Mouse (Mus musculus): ENCODE results near the gene Gm5580.
"Not testable (repeated sequence)": the region's sequence is repeated elsewhere in the genome, so short reads cannot be mapped to it uniquely, and the experiment has no call there.

GRCm38 (mm10) chr6:116506302-116507003, 44.5 kb upstream of the Gm5580 start, which contains the start of gene Olfr212:
- not testable (repeated sequence) for TF ChIP-seq CTCF (IDR thresholded peaks at IDR 0.05; ENCODE audit: low read depth, low read length); POLR2A (IDR thresholded peaks at IDR 0.05; ENCODE audit: borderline replicate concordance, low read depth, low read length)
